Mouse (Mus musculus): ENCODE measurements around the gene Srd5a3. TPM values are rescaled to one million over a fixed set of nuclear protein-coding genes. Genes with fewer than 3 reads are reported as not detected.

The Srd5a3 gene
- total and polyA plus RNA-seq, 3 experiments: 8.6 to 17.0 (median 10.0) TPM

DNA sequence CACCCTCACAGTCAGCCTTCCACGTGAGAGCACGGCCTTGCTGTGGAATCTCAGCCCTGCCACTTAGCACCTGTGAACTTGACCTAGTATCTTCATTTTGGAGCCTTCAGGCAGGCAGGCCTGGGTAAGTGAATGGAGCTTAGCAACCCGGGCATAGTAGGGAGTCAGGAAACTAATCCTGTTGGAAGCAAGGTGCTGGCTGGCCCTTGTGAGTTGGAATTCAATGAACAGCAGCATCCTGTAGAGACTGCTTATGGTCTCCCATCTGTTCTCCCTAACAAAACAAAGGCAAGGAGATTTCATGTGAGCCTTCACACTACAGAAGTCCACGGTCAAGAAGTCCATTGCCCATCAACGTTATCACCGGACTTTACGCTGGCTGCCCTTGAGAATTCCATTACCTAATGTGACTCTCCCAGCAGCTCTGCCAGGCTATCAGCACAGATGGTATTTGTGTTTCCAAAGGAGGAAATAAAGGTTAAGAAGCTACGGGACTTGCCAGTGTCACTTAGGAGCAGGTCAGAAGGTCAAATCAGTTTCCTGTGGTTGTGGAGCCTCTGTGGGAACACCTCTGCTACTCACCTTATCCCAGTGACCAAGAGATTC, 24.5 kb upstream of the Srd5a3 start:
- no peaks in the 10 kb centered on the region for H3K27me3 ChIP-seq (ENCODE audit: control insufficient read depth, insufficient read depth, low read length)
- TF ChIP-seq EP300 (IDR thresholded peaks at IDR 0.05; ENCODE audit: insufficient read depth, low read depth, low read length) (0 out of 2 replicates have a peak, but pooled peaks have one; percentile 19), POLR2A (IDR thresholded peaks at IDR 0.05; ENCODE audit: insufficient read depth, low read depth, low read length) (no peak)
- no peaks in the 10 kb centered on the region for H3K79me2 ChIP-seq (replicated peaks; ENCODE audit: control insufficient read depth, insufficient read depth, low read length)
- peaks cover 5% of the 10 kb centered on the region for H3K36me3 ChIP-seq (ENCODE audit: control insufficient read depth, insufficient read depth, low read length)
- intact Hi-C loops (cut with DNase I): loop anchor here (10.0 kb wide), 2 partner anchors 141 to 171 kb away; partner anchors contain the start of gene Kdr
- DNase-seq: peak in 1 of 2 experiments; percentile 42
- H3K9ac ChIP-seq (ENCODE audit: low read depth, low read length): no peak overlapping the region
- peak overlapping the region; percentile 70 for H3K27ac ChIP-seq
- H3K4me3 ChIP-seq: no peak overlapping the region
- peaks cover 18% of the 10 kb centered on the region for H3K4me1 ChIP-seq (ENCODE audit: control insufficient read depth, insufficient read depth, low read length)
- WGBS: 25% methylated on average over 8 of the region's 8 CpGs

DNA sequence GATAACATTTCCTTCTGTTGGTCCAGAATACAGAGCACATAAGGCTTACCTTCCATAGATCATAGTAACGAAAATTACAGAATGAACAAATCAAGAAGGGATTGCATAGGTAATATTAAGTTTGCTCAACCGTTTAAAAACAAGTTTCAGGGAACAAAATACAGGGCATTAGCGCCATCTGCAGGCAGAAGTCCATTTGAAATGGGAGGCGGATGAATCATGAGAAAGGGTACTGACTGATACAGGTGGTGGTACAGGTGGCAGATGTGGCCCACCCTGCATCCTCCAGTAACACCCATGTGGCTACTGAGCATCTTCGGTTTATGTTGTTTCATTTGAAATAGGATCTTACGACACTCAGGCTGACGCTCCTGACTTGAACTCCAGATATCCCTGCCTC, 21.6 kb upstream of the Srd5a3 start:
- WGBS: 18% methylated on average over 7 of the region's 7 CpGs
- intact Hi-C loops (cut with DNase I): loop anchor here (1.0 to 10.0 kb wide), 5 partner anchors 92 to 256 kb away; partner anchors contain the start of gene Kdr
- H3K27ac ChIP-seq: peak overlapping the region; percentile 13; the same call in 1 of the 2 replicates
- H3K36me3 ChIP-seq (ENCODE audit: control insufficient read depth, insufficient read depth, low read length): no peaks in the 10 kb centered on the region; the same call in 1 of the 2 replicates
- H3K4me3 ChIP-seq: no peak overlapping the region
- peak; percentile 67 to 85 for DNase-seq
- no peak for TF ChIP-seq POLR2A (IDR thresholded peaks at IDR 0.05; ENCODE audit: insufficient read depth, low read depth, low read length)
- peak; percentile 93 for TF ChIP-seq CTCF (IDR thresholded peaks at IDR 0.05)
- no peak for TF ChIP-seq EP300 (IDR thresholded peaks at IDR 0.05; ENCODE audit: insufficient read depth, low read depth, low read length)
- H3K9ac ChIP-seq (ENCODE audit: low read depth, low read length): no peak overlapping the region
- no peaks in the 10 kb centered on the region for H3K79me2 ChIP-seq (replicated peaks; ENCODE audit: control insufficient read depth, insufficient read depth, low read length)
- H3K27me3 ChIP-seq (ENCODE audit: control insufficient read depth, insufficient read depth, low read length): no peaks in the 10 kb centered on the region
- H3K4me1 ChIP-seq (ENCODE audit: control insufficient read depth, insufficient read depth, low read length): peaks cover 14% of the 10 kb centered on the region

DNA sequence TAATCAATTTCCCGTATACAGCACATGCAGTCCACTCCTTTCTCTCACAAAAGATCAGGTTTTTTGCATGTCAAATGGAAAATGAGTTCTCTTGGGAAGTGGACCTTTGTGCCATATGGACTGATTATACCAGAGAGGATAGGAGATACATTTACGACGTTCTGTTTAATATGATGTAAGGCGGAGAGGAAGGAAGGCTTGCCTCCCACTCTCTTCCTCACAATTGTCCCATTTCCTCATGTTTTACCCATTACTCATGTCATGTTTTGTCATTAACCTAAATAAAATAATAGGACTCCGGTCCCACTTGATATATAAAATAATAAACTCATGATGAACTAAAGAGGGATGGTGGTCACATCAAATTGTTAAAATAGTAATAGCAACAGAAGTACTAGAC, 19.4 kb upstream of the Srd5a3 start:
- Histone ChIP-seq H3K9ac (ENCODE audit: low read depth, low read length) (no peak overlapping the region), H3K4me3 (no peak overlapping the region), H3K36me3 (ENCODE audit: control insufficient read depth, insufficient read depth, low read length) (no peaks in the 10 kb centered on the region; the same call in 1 of the 2 replicates), H3K27me3 (ENCODE audit: control insufficient read depth, insufficient read depth, low read length) (no peaks in the 10 kb centered on the region), H3K4me1 (ENCODE audit: control insufficient read depth, insufficient read depth, low read length) (peaks cover 8% of the 10 kb centered on the region), H3K79me2 (replicated peaks; ENCODE audit: control insufficient read depth, insufficient read depth, low read length) (no peaks in the 10 kb centered on the region), H3K27ac (peak overlapping the region; percentile 55)
- WGBS: 44% methylated on average over 5 of the region's 5 CpGs
- DNase-seq: no peak
- intact Hi-C loops (cut with DNase I): loop anchor here (5.0 kb wide), 1 partner anchor 78 kb away; no protein-coding TSS in a partner anchor
- no peak for TF ChIP-seq CTCF (IDR thresholded peaks at IDR 0.05)
- TF ChIP-seq EP300 (IDR thresholded peaks at IDR 0.05; ENCODE audit: insufficient read depth, low read depth, low read length): no peak
- no peak for TF ChIP-seq POLR2A (IDR thresholded peaks at IDR 0.05; ENCODE audit: insufficient read depth, low read depth, low read length)

DNA sequence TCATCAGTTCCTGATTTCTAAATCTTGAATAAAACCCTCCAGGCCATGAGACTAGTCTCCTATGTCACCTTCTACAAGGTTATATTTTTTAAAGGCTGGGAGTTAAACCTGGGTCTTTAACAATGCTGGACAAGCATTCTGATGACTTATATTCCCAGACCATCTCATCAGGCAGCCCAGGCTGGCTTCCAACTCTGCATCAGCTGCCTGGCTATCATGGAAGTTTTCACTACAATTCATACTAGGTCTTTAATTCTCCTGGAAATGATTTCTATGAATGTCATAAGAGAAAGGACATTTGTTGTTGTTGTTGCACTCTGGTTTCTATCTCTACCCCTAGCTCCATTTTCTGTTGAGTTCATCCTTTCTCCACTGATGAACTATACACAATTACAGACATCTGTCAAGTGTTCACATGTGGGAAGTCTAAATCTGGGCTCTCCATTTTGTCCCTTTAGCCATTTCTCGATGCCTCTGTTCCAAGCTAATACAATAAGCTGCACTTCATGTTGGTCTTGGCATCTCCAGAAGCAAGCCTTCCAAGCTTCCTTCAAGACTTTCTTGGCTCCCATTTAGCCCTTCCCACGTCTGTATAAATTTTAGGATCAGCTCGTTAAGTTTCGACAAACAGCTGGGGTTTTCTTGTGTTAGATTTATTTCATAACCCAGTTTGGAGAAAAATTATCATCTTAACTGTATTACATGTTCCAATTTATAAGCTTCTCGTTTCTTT, 12.3 kb upstream of the Srd5a3 start:
- H3K4me3 ChIP-seq: no peak overlapping the region
- H3K79me2 ChIP-seq (replicated peaks; ENCODE audit: control insufficient read depth, insufficient read depth, low read length): no peaks in the 10 kb centered on the region
- 80% methylated on average over 5 of the region's 5 CpGs for WGBS
- no peak for DNase-seq
- no peak overlapping the region for H3K9ac ChIP-seq (ENCODE audit: low read depth, low read length)
- H3K27ac ChIP-seq: no peak overlapping the region
- no peaks in the 10 kb centered on the region for H3K36me3 ChIP-seq (ENCODE audit: control insufficient read depth, insufficient read depth, low read length)
- H3K27me3 ChIP-seq (ENCODE audit: control insufficient read depth, insufficient read depth, low read length): no peaks in the 10 kb centered on the region
- no peak for TF ChIP-seq EP300 (IDR thresholded peaks at IDR 0.05; ENCODE audit: insufficient read depth, low read depth, low read length)
- no peak for TF ChIP-seq POLR2A (IDR thresholded peaks at IDR 0.05; ENCODE audit: insufficient read depth, low read depth, low read length)
- no peak for TF ChIP-seq CTCF (IDR thresholded peaks at IDR 0.05)
- intact Hi-C loops (cut with DNase I): no loop called here
- H3K4me1 ChIP-seq (ENCODE audit: control insufficient read depth, insufficient read depth, low read length): no peaks in the 10 kb centered on the region

DNA sequence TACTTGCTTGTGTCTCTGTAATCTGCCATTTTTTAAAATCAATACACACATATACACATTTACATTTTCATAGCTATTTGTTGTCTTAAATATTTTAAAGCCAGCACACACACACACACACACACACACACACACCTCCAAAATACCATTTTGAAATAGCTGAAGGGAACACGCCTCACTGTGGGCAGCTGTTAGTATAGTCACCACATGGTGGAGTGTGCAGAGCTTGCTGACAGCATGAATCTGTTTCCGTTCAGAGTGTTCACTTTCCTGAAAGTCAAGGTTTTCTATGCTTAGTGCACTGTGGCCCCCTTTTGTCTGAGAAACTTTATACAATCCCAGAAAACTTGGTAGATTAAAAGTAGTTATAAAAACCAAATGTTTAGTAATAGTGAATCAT, 9.8 kb upstream of the Srd5a3 start:
- H3K4me3 ChIP-seq: no peak overlapping the region
- no peak for DNase-seq
- H3K4me1 ChIP-seq (ENCODE audit: control insufficient read depth, insufficient read depth, low read length): no peaks in the 10 kb centered on the region
- no peaks in the 10 kb centered on the region for H3K36me3 ChIP-seq (ENCODE audit: control insufficient read depth, insufficient read depth, low read length)
- intact Hi-C loops (cut with DNase I): no loop called here
- H3K27me3 ChIP-seq (ENCODE audit: control insufficient read depth, insufficient read depth, low read length): no peaks in the 10 kb centered on the region
- H3K9ac ChIP-seq (ENCODE audit: low read depth, low read length): no peak overlapping the region
- no peak overlapping the region for H3K27ac ChIP-seq
- no peaks in the 10 kb centered on the region for H3K79me2 ChIP-seq (replicated peaks; ENCODE audit: control insufficient read depth, insufficient read depth, low read length)
- TF ChIP-seq CTCF (IDR thresholded peaks at IDR 0.05): peak; percentile 23; the same call in 1 of the 2 replicates
- no peak for TF ChIP-seq POLR2A (IDR thresholded peaks at IDR 0.05; ENCODE audit: insufficient read depth, low read depth, low read length)
- no peak for TF ChIP-seq EP300 (IDR thresholded peaks at IDR 0.05; ENCODE audit: insufficient read depth, low read depth, low read length)
- WGBS: 23% methylated on average over 2 of the region's 2 CpGs

DNA sequence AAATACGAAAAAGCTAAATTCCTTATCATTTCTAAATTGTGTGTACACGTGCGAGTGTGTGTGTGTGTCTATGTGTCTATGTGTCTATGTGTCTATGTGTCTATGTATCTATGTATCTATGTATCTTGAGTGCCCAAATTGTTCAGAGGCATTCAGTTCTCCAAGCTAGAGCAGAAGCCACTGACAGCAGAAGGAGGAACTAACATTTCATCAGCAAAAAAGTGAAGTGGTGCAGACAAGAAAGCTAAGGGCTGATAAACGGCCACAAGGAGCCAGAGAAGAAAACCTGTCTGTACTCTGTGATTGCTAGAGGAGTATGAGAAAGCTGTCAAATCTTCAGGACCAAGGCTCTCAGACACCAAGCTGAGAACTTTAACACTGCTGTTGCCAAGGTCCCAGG, 8.1 kb upstream of the Srd5a3 start:
- TF ChIP-seq CTCF (IDR thresholded peaks at IDR 0.05): no peak
- no peak for TF ChIP-seq EP300 (IDR thresholded peaks at IDR 0.05; ENCODE audit: insufficient read depth, low read depth, low read length)
- Histone ChIP-seq H3K4me3 (no peak overlapping the region), H3K9ac (ENCODE audit: low read depth, low read length) (no peak overlapping the region), H3K36me3 (ENCODE audit: control insufficient read depth, insufficient read depth, low read length) (no peaks in the 10 kb centered on the region), H3K79me2 (replicated peaks; ENCODE audit: control insufficient read depth, insufficient read depth, low read length) (no peaks in the 10 kb centered on the region), H3K4me1 (ENCODE audit: control insufficient read depth, insufficient read depth, low read length) (no peaks in the 10 kb centered on the region), H3K27ac (no peak overlapping the region), H3K27me3 (ENCODE audit: control insufficient read depth, insufficient read depth, low read length) (no peaks in the 10 kb centered on the region)
- intact Hi-C loops (cut with DNase I): no loop called here
- 78% methylated on average over 4 of the region's 4 CpGs for WGBS
- no peak for DNase-seq
